Mouse (Mus musculus): ENCODE measurements at regions not wholly inside any gene's neighbourhood (a gene's known extent, or its start where the extent isn't known, plus 50 kb on each side); places are given as distances from the start of the nearest gene placed in this dataset.

DNA sequence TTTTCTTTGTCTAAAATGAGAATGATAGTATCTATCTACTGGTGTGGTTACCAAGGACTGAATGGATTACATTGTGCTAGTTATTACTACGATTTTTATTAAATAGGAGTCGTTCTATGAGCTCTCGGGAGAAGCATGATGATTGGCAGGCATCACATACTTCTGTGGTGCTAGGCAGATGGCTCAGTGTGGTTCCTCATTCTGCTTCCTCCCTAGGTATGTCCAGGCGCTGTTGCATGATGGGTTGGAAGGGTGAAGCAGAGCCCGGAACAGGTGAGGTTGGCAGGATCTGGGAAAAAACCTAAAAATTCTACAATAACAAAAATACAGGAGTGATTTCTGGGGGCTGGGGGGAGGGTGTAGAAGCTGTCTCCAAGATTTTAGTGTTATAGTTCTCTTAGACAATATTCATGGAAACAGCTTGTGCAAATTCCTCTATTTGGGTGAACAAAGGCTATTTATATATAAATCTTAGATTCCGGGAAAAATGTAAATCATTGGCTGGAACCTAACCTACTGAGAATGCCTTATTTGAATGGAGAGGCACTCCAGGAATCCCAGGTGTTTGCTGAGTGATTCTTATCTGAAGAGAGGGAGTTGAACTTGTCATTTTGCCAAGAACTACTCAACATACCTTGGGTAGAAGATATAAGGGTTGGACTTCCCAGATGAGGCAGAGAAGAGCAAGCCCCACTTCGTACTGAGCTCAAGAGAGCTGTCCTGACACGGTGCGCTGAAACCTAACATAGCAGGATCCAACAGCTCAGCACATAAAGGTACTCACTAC, 68.5 kb upstream of the Irak1bp1 start:
- no peak overlapping the region for H3K4me2 ChIP-seq (ENCODE audit: low read length)
- no peak overlapping the region for H3K9ac ChIP-seq (ENCODE audit: low read depth, low read length)
- no peaks in the 10 kb centered on the region for H3K9me3 ChIP-seq (replicated peaks; ENCODE audit: control insufficient read depth, low read length, poor library complexity, severe bottlenecking)
- H3K27ac ChIP-seq (ENCODE audit: low read length): no peak overlapping the region
- no peaks in the 10 kb centered on the region for H3K36me3 ChIP-seq (ENCODE audit: control insufficient read depth, insufficient read depth, low read length)
- no peak overlapping the region for H3K4me3 ChIP-seq (ENCODE audit: low read depth, low read length)
- WGBS: 91% methylated on average over 9 of the region's 9 CpGs
- no peak for ATAC-seq
- no peaks in the 10 kb centered on the region for H3K4me1 ChIP-seq (ENCODE audit: control insufficient read depth, insufficient read depth, low read length)
- H3K27me3 ChIP-seq (ENCODE audit: control insufficient read depth, insufficient read depth, low read depth, low read length): no peaks in the 10 kb centered on the region

DNA sequence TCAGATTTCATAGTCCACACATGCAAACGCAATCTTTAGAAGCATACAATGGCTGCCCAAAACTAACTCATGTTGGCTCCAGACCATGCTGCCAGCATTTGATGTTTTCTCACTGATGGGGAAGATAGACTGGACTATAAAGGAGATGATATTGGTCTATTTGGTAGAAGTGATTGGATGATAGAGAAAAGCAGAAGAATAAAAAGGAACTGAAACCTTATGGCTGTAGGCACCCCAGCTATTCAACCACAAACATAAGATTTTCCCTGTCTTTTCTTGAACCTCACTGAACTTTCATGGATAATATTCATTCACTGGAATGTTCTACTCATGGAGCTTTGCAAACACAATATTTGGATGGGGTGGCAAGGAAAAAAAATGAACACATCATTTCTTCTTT, 65.7 kb upstream of the Irak1bp1 start:
- H3K27ac ChIP-seq (ENCODE audit: low read length): no peak overlapping the region
- no peaks in the 10 kb centered on the region for H3K27me3 ChIP-seq (ENCODE audit: control insufficient read depth, insufficient read depth, low read depth, low read length)
- no peaks in the 10 kb centered on the region for H3K4me1 ChIP-seq (ENCODE audit: control insufficient read depth, insufficient read depth, low read length)
- no peaks in the 10 kb centered on the region for H3K9me3 ChIP-seq (replicated peaks; ENCODE audit: control insufficient read depth, low read length, poor library complexity, severe bottlenecking)
- no peaks in the 10 kb centered on the region for H3K36me3 ChIP-seq (ENCODE audit: control insufficient read depth, insufficient read depth, low read length)
- no peak overlapping the region for H3K9ac ChIP-seq (ENCODE audit: low read depth, low read length)
- no peak overlapping the region for H3K4me2 ChIP-seq (ENCODE audit: low read length)
- H3K4me3 ChIP-seq (ENCODE audit: low read depth, low read length): no peak overlapping the region
- WGBS: 88% methylated on average over 1 of the region's 1 CpGs
- no peak for ATAC-seq

All from midbrain, embryonic 16.5 days (tissue).